Mouse (Mus musculus) heart, adult 2 months (tissue): ENCODE measurements at regions not wholly inside any gene's neighbourhood (a gene's known extent, or its start where the extent isn't known, plus 50 kb on each side); places are given as distances from the start of the nearest gene placed in this dataset.

Experiments used
- CTCF ChIP-seq: fragments of 200-600 bp; IDR thresholded peaks from 2 replicates; pipeline ENCODE4 v1.8.1; 2022; ENCODE audit warnings: antibody characterized with exemption, mild to moderate bottlenecking, moderate library complexity
- POLR2A ChIP-seq: fragments of 200-500 bp; IDR thresholded peaks from 2 replicates; pipeline ENCODE4 v1.6.1; 2011; ENCODE audit warnings: mild to moderate bottlenecking, low read depth, low read length, control low read depth; ENCODE audit not compliant: insufficient read depth

GRCm38 (mm10) chr13:47712507-47712906 is 548.5 kb upstream of the Id4 start:
- TF ChIP-seq CTCF (no peak), POLR2A (no peak)
